Mouse (Mus musculus): Measurements from ENCODE around the gene Arpp21. TPM values are rescaled to one million over a fixed set of nuclear protein-coding genes. Genes with fewer than 3 reads are reported as not detected.

Gene Arpp21
- total RNA-seq, 2 experiments from 2014 or later: 6.8 to 10.7 TPM

DNA sequence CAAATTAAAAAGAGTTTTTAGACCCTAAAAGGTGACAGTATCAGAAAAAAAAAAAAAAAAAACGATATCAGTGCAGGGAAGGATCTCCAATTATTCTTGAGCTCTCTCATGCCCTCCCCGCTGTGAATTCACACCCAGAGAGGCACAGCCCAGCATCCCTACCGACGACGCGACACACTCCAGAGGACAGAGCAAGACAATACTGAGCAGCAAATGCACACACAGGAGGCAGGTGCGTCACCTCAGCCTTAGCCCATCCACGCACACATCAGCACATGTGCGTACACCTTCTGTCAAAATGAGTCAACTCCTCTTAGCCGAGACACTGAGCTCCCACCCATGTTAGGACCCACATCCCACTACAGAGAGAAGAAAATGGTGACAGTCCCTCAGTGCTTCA, 50.0 kb downstream of the Arpp21 start:
- no peak for DNase-seq (ENCODE audit: low spot score)

DNA sequence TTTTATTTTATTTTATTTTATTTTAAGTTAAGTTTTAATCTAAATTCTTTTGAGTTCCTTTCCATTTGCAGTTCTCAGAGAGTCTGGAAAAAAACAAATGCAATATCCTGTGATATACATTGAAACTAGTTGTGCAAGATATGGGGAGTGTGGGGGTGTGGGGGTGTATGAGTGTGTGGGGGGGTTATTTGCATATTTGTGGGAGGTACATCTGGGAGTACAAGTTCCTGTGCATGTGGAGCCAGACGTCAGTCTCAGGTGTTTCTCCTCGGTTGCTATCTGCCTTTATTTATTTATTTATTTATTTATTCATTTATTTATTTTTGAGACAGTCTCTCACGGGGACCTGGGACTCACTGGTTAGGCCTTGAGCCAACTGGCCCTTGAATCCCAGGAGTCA, 53.0 kb downstream of the Arpp21 start:
- DNase-seq (ENCODE audit: low spot score): no peak

DNA sequence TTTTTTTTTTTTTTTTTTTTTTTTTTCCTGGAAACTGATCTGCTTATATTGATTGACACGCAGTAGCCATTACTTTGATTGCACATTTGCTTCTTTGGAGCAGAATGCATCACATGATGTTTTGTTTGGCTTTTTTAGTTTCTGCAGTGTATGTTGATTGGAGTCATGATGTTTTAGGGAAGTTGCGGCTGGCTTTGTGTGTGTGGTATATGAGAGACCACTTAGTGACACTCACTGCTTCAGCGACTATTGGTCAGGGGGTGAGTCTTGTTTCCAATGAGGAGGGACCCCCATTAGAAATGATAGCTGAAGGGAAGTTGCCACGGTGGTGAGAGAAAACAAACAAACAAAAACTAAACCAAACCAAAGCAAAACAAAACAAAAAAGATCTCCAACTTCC, 55.7 kb downstream of the Arpp21 start:
- no peak for DNase-seq (ENCODE audit: low spot score)

DNA sequence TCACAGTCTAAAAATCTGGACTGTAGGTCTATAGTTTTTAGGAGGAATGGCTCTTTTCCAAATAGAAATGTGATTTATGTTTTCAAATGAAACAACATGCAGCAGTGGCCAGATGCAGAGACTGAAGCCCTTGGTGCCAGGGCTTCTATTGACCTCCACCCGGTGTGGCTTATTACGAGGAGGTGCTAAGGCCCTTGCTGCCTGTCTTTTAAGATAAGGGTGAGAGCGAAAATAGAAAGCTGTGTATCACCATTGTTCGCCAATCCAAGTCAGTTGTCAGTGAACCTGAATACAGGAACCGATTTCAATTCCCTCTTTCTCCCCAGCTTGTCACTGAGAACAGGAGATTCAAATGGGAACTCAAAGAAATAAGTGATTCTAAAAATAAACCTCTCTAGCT, 57.3 kb downstream of the Arpp21 start:
- DNase-seq (ENCODE audit: low spot score): no peak

DNA sequence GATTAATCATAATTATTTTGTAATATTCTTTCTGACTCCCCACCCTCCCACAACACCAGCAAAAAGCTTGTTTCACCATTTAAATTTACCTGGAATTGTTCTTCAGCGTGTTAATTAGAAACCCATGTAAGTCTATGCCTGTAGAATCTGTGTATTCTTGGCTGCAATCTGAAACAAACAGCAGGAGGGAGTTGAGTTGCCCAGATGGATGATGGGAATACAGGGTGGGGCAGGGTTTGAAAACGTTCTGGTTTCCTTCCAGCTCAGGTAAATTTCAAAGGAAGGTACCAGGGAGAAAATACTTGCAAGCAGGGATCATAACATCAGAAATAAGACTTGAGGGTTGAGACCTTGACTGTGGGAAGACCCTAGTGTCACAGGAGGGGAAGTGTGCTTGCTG, 58.2 kb downstream of the Arpp21 start:
- no peak for DNase-seq (ENCODE audit: low spot score)

DNA sequence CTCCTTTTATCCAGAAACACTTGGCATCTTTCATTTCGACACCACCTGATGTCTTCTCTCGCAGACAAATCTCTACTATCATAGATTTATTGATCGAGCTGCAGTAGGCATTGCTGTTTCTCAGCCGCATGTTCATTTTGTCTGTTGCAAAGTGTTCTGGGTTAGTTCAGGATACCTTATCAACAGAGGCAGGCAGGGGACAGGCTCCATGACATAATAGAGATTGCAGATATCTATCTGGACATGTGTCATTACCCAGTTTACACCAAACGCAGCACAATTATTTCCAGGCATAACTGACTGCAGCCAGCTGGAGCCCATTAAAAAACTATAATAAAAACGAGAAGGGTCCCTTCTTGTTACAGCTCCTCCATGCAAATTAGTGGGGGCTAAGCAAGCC, 59.4 kb downstream of the Arpp21 start:
- no peak for DNase-seq (ENCODE audit: low spot score)

DNA sequence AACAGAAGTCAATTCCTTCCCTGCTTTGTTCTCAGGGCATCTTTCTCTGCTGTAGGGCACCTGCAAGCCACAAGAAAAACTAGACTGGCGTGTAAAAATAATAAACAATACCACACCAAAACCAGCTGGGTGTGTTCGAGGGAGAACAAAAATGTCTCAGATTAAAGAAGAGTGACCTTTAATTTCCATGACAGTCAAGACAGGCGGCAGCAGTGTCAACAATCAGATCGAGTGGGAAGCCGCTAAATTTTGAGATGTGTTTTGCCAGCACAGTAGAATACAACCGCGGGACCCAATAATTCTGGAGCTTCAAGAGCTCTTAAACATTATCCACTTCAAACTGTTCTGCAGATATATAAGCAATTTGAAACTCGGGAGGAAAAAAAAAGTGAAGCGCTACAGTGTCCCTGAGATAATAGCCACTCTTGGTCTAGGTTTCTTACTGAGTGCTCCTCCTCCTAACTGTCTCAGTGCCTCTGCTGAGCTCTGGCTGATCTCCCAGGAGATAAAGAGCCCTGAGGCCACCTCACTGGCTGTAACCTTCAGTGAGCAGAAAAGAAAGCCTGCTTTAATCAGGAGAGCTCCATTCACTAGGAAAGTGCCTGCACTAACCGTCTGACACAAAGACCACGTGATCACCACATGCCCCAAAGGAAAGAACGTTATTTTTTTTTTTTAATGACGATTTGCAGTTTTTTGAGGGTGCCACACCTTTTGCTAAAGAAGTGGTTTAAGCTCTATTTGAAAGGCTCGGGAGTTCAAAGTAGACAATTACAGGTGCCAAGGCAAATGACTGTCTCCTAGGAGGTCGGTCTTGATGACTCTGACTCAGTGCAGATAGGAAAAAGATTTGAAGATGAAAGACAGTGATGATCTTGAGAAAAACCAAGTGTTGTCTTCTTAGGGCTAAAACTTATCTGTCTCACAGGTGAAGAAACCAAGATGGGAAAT, 61.1 kb downstream of the Arpp21 start:
- DNase-seq (ENCODE audit: low spot score): no peak

DNA sequence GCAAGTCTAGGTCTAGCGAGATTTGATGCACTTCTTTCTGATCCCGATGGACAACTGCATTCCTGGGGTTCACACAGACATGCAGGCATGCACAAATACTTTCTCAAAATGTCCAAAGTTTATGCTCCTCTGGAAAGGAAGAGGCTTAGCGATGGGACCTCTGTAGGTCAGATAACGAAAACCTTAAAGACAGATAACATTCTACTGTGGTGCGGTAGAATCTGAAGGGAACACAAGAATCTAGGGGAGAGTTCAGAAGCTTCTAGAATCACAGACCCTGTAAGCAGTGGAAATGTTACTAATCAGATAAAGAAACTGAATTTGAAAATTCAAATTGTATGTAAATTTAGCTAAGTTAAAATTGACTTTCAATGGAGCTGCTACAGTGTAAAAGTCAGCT, 62.0 kb downstream of the Arpp21 start:
- no peak for DNase-seq (ENCODE audit: low spot score)

DNA sequence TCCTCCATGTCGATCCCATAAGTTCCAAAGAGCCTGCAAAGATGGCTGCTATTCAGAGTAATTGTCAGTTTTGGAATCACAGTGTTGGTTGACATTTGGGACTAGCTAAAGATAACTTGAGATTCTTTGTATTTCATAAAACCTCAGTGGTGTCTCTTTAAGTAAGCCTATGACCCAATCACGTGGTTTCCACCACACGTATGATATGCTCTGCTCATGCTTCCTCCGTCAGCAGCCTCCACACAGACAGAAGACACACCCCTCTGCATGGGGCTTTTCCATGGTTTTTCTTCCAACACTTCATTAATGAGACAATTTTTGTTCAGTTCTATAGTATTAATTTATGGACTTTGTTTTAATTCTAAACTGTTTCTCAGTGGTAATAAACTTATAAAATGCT, 71.1 kb downstream of the Arpp21 start:
- no peak for DNase-seq (ENCODE audit: low spot score)

DNA sequence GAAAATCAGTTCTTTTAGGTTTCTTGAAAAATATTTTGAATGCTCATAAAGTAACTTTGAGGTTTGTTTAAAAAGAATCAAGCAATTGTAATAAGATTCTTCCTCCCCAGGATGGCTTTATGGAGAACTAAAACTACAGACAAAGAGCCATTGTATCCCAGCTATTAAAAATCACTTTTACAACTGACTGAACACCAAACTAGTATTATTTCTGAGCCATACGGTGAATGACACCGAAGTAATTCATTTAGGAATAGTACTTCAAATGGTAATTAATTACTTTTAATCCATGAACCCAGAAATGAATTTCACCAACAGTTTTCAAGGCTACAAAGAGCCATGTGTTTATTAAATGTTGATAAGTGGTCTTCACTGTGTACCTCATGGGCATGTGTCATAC, 74.8 kb downstream of the Arpp21 start:
- DNase-seq (ENCODE audit: low spot score): no peak

DNA sequence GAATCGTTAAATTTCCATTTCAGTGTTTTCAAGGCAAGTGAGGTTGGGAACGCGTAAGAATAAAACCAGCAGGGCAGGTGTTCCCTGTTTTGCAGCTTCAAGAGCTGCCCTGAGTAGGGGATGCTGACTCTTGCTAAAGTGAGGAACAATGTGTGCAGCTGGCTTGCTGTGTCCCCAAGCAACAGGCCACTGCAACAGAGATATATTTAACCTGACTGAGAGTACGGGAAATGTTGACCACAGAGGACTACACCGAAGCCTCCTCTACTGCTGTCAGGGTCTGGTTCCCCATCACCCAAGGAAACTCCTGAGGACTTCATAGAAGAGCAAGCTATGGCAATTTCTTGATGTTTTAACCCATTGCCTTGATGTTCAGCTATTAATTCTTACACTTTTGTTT, 81.8 kb downstream of the Arpp21 start:
- no peak for DNase-seq (ENCODE audit: low spot score)

DNA sequence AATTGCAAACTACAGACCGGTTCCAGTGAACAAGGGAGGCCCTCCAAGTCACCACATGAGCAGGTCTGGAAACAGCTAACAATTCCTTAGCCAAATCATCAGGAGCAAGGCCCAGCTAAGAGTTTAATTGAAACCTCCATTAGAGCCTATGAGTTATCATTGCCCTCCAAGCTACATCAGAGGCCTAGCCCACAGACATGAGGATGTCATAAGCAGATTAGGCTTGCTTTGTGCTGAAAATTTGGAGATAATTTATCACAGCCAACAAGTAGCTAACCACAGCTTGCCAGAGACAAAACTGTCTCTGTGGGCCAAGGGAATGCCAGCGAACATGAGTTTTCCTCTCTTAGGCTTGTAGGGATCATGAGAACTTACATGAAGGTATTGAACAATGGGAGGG, 83.0 kb downstream of the Arpp21 start:
- no peak for DNase-seq (ENCODE audit: low spot score)

DNA sequence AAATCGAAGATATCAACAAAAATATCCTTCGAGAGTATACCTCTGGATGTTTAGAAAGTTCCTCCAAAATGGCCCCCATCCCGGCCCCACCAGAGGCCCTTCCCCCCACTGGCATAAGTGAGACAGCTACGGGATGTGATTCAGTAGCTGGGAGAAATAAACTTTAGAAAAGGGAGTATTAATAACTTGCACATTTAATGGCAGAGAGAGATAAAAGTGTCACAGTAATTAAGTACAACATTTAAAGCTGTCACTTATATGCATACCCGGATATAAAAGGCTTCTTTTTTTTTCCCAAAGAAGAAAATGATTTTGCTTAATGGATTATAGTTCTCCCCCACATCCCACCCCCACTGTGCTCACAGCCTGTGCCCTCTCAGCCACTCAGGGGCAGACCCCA, 84.6 kb downstream of the Arpp21 start:
- no peak for DNase-seq (ENCODE audit: low spot score)

DNA sequence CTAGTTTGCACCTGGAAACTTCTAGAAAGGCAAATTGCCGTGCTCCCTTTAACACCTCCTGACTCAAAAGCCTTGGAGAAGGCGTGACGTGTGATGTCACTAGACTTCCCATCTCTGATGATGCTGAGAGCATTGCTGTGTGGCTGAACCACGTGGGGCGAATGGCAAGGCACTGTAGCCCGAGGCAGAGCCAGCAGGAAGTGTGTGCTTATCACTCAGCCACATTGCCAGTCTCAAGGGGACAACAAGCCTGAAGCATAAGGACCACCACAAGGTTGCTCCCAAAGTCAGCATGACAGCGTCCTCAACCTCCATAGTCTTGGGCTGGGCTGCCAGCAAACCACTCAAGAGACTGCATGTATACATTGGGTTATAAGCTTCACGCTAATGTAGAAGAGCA, 95.1 kb downstream of the Arpp21 start:
- no peak for DNase-seq (ENCODE audit: low spot score)

DNA sequence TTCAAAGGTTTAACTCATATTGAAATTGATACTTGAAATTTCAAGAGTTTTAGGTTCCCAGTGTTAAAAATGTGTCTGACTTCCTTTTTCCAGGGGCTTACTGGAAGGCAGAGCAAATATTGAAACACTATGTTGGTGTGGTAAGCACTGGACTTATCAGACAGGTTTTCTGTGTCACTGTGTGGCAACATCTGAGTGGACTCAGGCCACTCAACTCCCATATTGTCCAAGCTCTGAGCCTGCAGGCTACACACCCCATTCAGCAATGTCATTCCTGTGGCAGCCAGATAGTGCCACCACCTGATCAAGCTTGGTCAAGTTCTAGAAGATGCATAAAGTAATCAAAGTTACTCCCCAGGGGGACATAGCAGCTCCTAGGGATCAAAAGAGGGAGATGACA, 97.9 kb downstream of the Arpp21 start:
- no peak for DNase-seq (ENCODE audit: low spot score)

DNA sequence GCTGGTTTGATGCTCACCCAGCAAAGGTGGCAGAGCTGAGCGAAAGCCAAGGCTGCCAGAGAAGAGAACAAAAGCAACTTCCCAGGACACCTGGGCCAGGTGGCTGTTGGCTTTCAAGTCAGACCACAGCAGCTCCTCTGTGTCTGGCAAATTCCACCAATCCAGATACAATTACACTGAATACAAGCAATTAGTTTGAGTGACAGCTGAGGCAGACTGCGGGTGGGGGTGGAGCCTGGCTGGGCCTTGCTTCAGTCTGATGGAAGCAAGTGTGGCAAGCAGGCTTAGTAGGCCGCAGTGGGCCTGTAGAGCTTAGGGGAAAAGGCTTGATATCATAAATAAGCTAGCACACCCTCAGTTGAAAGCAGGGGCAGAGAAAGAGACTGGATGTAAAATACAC, 104.9 kb downstream of the Arpp21 start:
- DNase-seq (ENCODE audit: low spot score): no peak

DNA sequence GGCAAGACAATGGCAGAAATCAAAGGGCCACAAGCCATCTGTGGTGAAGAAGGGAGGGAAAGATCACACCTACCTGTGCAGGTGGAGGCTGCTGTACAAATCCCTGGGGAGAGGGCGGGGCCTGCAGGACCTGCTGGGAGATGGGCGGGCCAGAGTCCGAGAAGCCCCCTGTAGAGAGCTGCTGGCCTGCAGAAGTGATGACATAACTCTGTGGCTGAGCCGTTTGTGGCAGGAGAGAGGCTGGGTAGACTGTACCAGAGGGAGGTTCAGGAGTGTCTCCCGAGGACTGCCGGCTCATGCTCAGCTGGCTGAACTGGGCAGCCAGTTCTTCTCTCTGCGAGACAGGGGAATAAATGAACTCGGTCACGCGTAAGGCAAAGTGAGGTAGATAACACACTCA, 111.1 kb downstream of the Arpp21 start:
- DNase-seq (ENCODE audit: low spot score): no peak

DNA sequence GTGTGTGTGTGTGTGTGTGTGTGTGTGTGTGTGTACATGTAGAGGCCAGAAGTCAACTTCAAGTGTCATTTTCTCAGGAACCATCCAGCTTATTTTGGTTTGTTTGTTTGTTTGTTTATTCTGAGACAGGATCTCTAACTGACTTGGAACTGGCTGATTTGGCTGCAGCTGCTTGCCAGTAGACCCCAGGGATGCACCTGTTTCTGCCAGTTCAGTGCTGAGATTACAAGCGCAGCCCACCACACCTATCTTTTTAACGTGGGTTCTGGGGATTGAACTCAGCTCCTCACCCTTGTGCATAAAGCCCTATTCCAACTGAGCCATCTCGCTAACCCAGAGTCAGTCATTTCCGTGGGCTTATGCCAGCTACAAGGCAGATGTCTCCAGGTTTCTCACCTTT, 111.6 kb downstream of the Arpp21 start:
- DNase-seq (ENCODE audit: low spot score): no peak

DNA sequence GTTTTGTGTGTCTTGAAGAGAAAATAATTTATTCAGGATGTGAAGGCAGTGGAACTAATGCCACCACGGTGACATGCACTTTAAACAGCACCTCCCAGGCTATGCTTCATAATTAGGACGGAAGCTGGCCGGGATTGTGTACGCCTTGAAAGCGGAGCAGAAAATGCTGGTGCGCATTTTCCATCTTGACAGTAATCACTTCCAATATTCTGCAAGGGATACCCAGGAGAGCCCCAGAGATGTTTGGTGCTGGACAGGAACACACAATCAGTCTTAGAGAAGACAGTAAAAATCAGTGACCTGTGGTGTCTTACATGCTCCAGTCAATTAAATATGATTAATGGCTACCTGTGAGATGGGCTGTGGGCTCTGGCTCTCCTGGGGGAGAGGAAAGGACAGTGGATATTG, 112.3 kb downstream of the Arpp21 start:
- DNase-seq (ENCODE audit: low spot score): no peak

DNA sequence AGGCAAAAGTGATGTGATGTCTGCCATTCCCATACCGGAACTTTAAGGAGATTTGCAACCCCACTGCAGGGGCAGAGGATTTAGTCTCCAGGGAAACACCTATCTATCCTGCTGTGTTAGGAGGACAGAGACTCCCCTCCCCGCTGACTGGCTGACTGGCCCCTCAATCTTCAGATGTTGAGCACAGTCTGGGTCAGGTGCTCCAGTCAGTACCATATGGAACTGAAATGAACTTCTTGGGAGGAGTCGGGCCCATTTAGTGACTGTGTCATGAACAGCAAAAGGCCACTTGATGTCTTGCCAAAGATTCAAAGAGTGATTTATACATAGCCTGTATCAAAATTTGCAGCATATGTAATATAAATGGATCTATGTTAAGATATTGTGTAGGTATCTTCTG, 116.2 kb downstream of the Arpp21 start:
- no peak for DNase-seq (ENCODE audit: low spot score)

DNA sequence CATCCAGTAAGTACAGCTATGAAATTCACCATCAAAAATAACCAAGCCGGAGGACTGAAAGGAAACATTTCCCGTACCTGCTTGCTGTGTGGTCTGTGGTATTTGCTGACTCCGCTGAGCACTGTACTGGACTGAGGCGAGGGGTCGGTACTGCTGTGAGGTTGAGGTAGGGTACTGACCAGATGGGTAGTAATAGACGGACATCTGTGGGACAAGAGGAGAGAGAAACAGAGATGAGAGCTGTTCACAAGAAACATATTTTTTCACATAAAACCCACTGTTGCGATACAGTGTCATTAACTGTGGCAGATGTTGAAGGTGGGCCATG, 116.7 kb downstream of the Arpp21 start:
- no peak for DNase-seq (ENCODE audit: low spot score)

DNA sequence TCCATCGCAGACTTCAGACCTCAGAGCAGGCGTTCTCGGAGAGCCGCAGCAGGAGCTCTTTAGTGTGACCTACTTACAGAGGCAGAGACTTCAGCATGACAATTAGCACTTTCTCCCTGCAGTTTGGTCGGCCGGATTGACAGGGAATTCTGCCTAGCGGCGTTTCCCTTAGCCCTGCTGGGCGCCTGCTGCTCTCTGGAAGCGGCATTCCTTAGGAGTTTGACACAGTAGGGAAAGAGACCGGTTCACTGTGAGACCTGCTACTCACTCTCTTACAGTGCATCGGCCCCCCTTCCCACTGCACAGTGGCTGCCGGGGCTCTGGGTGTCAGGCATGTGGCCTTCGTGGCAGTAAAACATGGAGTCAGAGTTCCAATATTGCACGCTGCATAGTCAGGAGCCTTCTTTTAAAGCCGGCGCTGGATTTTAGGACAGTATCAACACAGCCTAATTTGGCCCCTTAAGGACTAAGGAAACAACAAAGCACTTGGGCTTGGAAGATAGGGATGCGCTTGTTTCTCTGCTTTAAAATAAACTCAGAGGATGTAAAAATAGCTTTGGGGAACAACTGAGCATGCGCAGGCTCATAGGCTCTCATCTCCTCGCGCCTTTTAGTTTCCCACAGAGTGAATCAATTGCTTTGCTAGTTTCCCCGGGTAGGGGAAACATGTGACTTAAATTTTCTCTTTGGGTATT, 117.2 kb downstream of the Arpp21 start:
- DNase-seq (ENCODE audit: low spot score): no peak

All from gastrocnemius, adult 18-20 months (tissue).